Mouse (Mus musculus) neural tube, embryonic 14.5 days (tissue): ENCODE results near the gene Lyst. TPM values are rescaled to one million over a fixed set of nuclear protein-coding genes. Genes with fewer than 3 reads are reported as not detected.
A peak's percentile ranks its signal among the peaks of the same experiment; 100 is the strongest.

Experiments
- ATAC-seq: fragments of 200-750 bp; cut with Nextera tagmentation; 2 replicates; pipeline ENCODE4 v1.8.0; 2017; ENCODE audit warnings: low read depth, mild to moderate bottlenecking, moderate TSS enrichment, moderate library complexity
- H3K27ac ChIP-seq: fragments of 300-500 bp; sonication (generic); 2 replicates; pipeline ENCODE4 v1.5.1; 2014; ENCODE audit warnings: low read depth, mild to moderate bottlenecking, control low read depth, low read length, moderate library complexity, mixed read lengths
- H3K27me3 ChIP-seq: fragments of 300-500 bp; sonication (generic); 2 replicates; pipeline ENCODE4 v1.6.1; 2014; ENCODE audit warnings: low read length; ENCODE audit not compliant: control insufficient read depth, insufficient read depth
- H3K36me3 ChIP-seq: fragments of 300-500 bp; sonication (generic); 2 replicates; pipeline ENCODE4 v1.6.1; 2014; ENCODE audit warnings: low read length, mixed read lengths; ENCODE audit not compliant: control insufficient read depth, insufficient read depth
- H3K4me1 ChIP-seq: fragments of 300-500 bp; sonication (generic); 2 replicates; pipeline ENCODE4 v1.6.1; 2014; ENCODE audit warnings: low read length; ENCODE audit not compliant: control insufficient read depth, insufficient read depth
- H3K4me2 ChIP-seq: fragments of 300-500 bp; sonication (generic); 2 replicates; pipeline ENCODE4 v1.6.1; 2014; ENCODE audit warnings: mild to moderate bottlenecking, low read depth, low read length, control low read depth
- H3K4me3 ChIP-seq: fragments of 300-500 bp; sonication (generic); 2 replicates; pipeline ENCODE4 v1.5.1; 2014; ENCODE audit warnings: low read depth, low read length, control low read depth, mixed read lengths
- H3K9ac ChIP-seq: fragments of 300-500 bp; sonication (generic); replicated peaks from 2 replicates; pipeline ENCODE4 v1.6.1; 2014; ENCODE audit warnings: low read depth, mild to moderate bottlenecking, control low read depth, low read length, mixed read lengths
- H3K9me3 ChIP-seq: fragments of 300-500 bp; sonication (generic); 2 replicates; pipeline ENCODE4 v1.6.1; 2016; ENCODE audit warnings: low read length; ENCODE audit not compliant: control insufficient read depth
- WGBS: fragments of 180-500 bp; shearing (Covaris S2); extraction: QIAGEN DNeasy Blood & Tissue Kit; methylation state at CpG from one replicate; pipeline ENCODE4 v1.1.7; 2014; 5-methylcytosine and 5-hydroxymethylcytosine counted together
- polyA plus RNA-seq: library from polyadenylated mRNA; unstranded; fragments of >200 nt; fragmentation: Nextera tagmentation; extraction: Ambion mirVana; gene quantifications from 2 replicates; pipeline ENCODE4 v1.2.1, GENCODE M21; 2014

The Lyst gene
- polyA plus RNA-seq, 1 experiment from 2014 or later: 9.7 TPM

GRCm38 (mm10) chr13:13608311-13608710 is 18.1 kb downstream of the Lyst start:
- ATAC-seq: no peak
- H3K4me3 ChIP-seq: no peak overlapping the region
- no peaks in the 10 kb centered on the region for H3K9me3 ChIP-seq
- no peak overlapping the region for H3K27ac ChIP-seq
- no peaks in the 10 kb centered on the region for H3K36me3 ChIP-seq
- no peak overlapping the region for H3K9ac ChIP-seq
- WGBS: 68% methylated on average over 1 of the region's 1 CpGs
- H3K27me3 ChIP-seq: no peaks in the 10 kb centered on the region
- H3K4me2 ChIP-seq: no peak overlapping the region
- no peaks in the 10 kb centered on the region for H3K4me1 ChIP-seq

GRCm38 (mm10) chr13:13609655-13610054 is 19.5 kb downstream of the Lyst start:
- Histone ChIP-seq H3K9me3 (no peaks in the 10 kb centered on the region), H3K9ac (no peak overlapping the region), H3K27me3 (no peaks in the 10 kb centered on the region), H3K4me2 (no peak overlapping the region), H3K36me3 (no peaks in the 10 kb centered on the region), H3K27ac (no peak overlapping the region), H3K4me3 (no peak overlapping the region), H3K4me1 (no peaks in the 10 kb centered on the region)
- ATAC-seq: no peak
- 87% methylated on average over 2 of the region's 2 CpGs for WGBS

DNA sequence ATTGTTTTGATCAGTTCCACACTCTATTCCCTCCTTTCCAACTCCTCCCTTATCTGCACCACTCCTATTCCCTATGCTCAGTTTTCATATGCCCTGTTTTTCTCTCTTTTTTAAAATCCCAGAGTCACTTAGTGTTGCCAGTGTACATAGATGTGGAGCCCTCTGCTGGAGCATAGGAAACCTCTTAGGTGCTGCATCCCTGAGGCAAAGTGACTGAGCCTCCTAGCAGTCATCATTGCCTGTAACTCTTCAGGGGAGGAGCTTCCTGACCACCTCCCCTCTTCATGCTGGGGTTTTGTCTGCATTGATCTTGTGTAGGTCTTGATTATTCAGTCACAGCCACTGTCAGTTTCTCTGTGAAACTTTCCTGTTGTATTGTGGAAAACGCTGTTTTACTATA is 22.7 kb downstream of the Lyst start:
- Histone ChIP-seq H3K4me2 (no peak overlapping the region), H3K9ac (no peak overlapping the region), H3K27me3 (no peaks in the 10 kb centered on the region), H3K4me3 (no peak overlapping the region), H3K36me3 (no peaks in the 10 kb centered on the region), H3K27ac (no peak overlapping the region), H3K4me1 (no peaks in the 10 kb centered on the region), H3K9me3 (no peaks in the 10 kb centered on the region)
- 70% methylated on average over 1 of the region's 1 CpGs for WGBS
- peak; percentile 38; the same call in 1 of the 2 replicates for ATAC-seq

GRCm38 (mm10) chr13:13614235-13614634 is 24.0 kb downstream of the Lyst start:
- H3K9me3 ChIP-seq: no peaks in the 10 kb centered on the region
- 98% methylated on average over 4 of the region's 4 CpGs for WGBS
- no peak overlapping the region for H3K4me3 ChIP-seq
- ATAC-seq: no peak
- H3K36me3 ChIP-seq: no peaks in the 10 kb centered on the region
- no peak overlapping the region for H3K9ac ChIP-seq
- no peaks in the 10 kb centered on the region for H3K27me3 ChIP-seq
- H3K4me2 ChIP-seq: no peak overlapping the region
- no peak overlapping the region for H3K27ac ChIP-seq
- H3K4me1 ChIP-seq: no peaks in the 10 kb centered on the region

- H3K36me3 ChIP-seq: no peaks in the 10 kb centered on the region
- no peak for ATAC-seq
- no peaks in the 10 kb centered on the region for H3K9me3 ChIP-seq
- H3K27ac ChIP-seq: no peak overlapping the region
- no peaks in the 10 kb centered on the region for H3K4me1 ChIP-seq
- no peaks in the 10 kb centered on the region for H3K27me3 ChIP-seq
- H3K4me2 ChIP-seq: no peak overlapping the region
- H3K4me3 ChIP-seq: no peak overlapping the region
- 81% methylated on average over 5 of the region's 5 CpGs for WGBS
- no peak overlapping the region for H3K9ac ChIP-seq
These were observed 31.3 kb downstream of the Lyst start for GRCm38 (mm10) chr13:13621456-13621855.

DNA sequence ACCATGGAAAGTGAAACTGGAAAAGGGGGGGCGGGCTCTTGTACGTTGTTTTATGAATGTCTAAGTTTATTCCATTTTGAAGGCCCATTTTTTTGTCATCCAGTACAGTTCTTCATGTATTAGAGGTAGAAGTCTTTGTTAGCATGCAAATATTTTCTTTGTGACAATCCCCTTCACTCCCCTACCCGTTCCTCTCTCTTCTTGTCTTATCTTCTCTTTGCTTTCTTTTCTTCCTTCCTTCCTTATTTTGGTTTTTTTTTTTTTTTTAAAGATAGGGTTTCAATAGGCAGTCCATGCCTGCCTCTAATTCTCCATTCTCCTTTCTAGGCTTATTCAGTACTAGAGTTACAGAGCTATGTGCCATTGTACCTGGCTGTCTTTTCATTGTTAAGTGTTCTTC is 32.4 kb downstream of the Lyst start:
- no peak for ATAC-seq
- Histone ChIP-seq H3K4me3 (no peak overlapping the region), H3K4me2 (no peak overlapping the region), H3K4me1 (no peaks in the 10 kb centered on the region), H3K36me3 (no peaks in the 10 kb centered on the region), H3K9me3 (no peaks in the 10 kb centered on the region), H3K9ac (no peak overlapping the region), H3K27ac (no peak overlapping the region), H3K27me3 (no peaks in the 10 kb centered on the region)
- 93% methylated on average over 3 of the region's 3 CpGs for WGBS

DNA sequence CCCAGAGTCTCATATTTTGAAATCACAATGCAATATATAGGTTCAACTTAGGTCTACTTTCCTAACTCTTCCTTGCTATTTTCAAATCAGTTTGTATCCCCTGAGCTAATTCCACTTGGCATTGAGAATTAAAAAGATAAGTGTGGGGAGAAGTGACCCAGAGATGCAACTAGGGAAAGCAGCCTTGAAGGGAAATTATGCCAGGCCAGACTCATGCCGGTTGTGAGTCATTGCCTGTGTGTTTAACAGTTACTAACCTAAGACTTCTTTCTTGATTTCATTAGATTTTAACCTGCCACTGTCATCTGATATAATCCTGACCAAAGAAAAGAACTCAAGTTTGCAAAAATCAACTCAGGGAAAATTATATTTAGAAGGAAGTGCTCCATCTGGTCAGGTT is 43.5 kb downstream of the Lyst start:
- no peak overlapping the region for H3K27ac ChIP-seq
- H3K4me3 ChIP-seq: no peak overlapping the region
- 90% methylated on average over 1 of the region's 1 CpGs for WGBS
- no peaks in the 10 kb centered on the region for H3K9me3 ChIP-seq
- no peak overlapping the region for H3K9ac ChIP-seq
- no peaks in the 10 kb centered on the region for H3K4me1 ChIP-seq
- no peaks in the 10 kb centered on the region for H3K27me3 ChIP-seq
- ATAC-seq: no peak
- H3K4me2 ChIP-seq: no peak overlapping the region
- 0 out of 2 replicates have a peak, but pooled peaks cover 6% of the 10 kb centered on the region for H3K36me3 ChIP-seq

GRCm38 (mm10) chr13:13634706-13635105 is 44.5 kb downstream of the Lyst start:
- Histone ChIP-seq H3K36me3 (0 out of 2 replicates have a peak, but pooled peaks cover 6% of the 10 kb centered on the region), H3K4me2 (no peak overlapping the region), H3K9ac (no peak overlapping the region), H3K4me3 (no peak overlapping the region), H3K4me1 (no peaks in the 10 kb centered on the region), H3K27me3 (no peaks in the 10 kb centered on the region), H3K9me3 (no peaks in the 10 kb centered on the region), H3K27ac (no peak overlapping the region)
- 50% methylated on average over 7 of the region's 7 CpGs for WGBS
- no peak for ATAC-seq

- Histone ChIP-seq H3K9ac (no peak overlapping the region), H3K9me3 (no peaks in the 10 kb centered on the region), H3K4me2 (no peak overlapping the region), H3K27me3 (no peaks in the 10 kb centered on the region), H3K4me3 (no peak overlapping the region), H3K4me1 (no peaks in the 10 kb centered on the region), H3K36me3 (0 out of 2 replicates have a peak, but pooled peaks cover 6% of the 10 kb centered on the region), H3K27ac (no peak overlapping the region)
- 79% methylated on average over 12 of the region's 12 CpGs for WGBS
- ATAC-seq: no peak
These were observed 45.0 kb downstream of the Lyst start for GRCm38 (mm10) chr13:13635224-13635623.

DNA sequence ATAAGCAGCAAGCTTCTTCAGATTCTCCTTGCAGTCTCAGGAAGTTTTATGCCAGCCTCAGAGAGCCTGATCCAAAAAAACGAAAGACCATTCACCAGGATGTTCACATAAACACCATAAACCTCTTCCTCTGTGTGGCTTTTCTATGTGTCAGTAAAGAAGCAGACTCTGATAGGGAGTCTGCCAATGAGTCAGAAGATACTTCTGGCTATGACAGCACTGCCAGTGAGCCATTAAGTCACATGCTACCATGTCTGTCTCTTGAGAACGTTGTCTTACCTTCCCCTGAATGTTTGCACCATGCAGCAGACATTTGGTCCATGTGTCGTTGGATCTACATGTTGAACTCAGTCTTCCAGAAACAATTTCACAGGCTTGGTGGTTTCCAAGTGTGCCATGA is 47.4 kb downstream of the Lyst start:
- H3K36me3 ChIP-seq: 0 out of 2 replicates have a peak, but pooled peaks cover 6% of the 10 kb centered on the region
- no peak overlapping the region for H3K9ac ChIP-seq
- no peaks in the 10 kb centered on the region for H3K9me3 ChIP-seq
- ATAC-seq: no peak
- no peak overlapping the region for H3K4me2 ChIP-seq
- no peaks in the 10 kb centered on the region for H3K4me1 ChIP-seq
- WGBS: 83% methylated on average over 3 of the region's 3 CpGs
- H3K4me3 ChIP-seq: no peak overlapping the region
- no peaks in the 10 kb centered on the region for H3K27me3 ChIP-seq
- H3K27ac ChIP-seq: no peak overlapping the region
